Mouse (Mus musculus): ENCODE measurements around the gene Cd300ld3. TPM values are rescaled to one million over a fixed set of nuclear protein-coding genes. Genes with fewer than 3 reads are reported as not detected.
A peak's percentile ranks its signal among the peaks of the same experiment; 100 is the strongest.

Cd300ld3 gene
- not detected in 2 replicates for polyA plus RNA-seq (2015; fragmentation: Nextera tagmentation; extraction: Ambion mirVana)

DNA sequence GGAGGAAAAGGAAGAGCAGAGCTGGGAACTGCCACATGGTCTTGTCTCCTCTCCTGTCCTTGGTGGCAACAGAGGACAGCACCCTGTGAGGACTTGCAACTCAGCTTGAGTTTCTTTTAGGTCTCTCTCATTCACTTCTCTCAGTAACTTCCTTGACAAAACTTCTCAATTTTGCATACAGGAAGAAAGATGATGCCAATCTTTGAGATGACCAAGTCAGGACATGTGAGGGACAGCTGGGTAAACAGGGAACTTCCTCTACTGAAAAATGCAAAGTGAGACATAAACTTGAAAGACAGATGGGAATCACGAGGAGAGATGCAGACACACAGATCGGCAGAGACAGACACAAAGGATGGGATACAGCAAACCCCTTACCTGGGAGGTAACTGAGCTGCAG lies at the start of gene Cd300ld3:
TSS of gene Cd300ld3 (minus strand) at position 151 of the 400 bp plus-strand sequence.
- Histone ChIP-seq H3K27ac (no peak within 1 kb of the TSS), H3K4me3 (no peak within 1 kb of the TSS), H3K4me2 (no peak within 1 kb of the TSS), H3K36me3 (no peaks in the 10 kb centered on the region), H3K9ac (no peak within 1 kb of the TSS), H3K27me3 (no peaks in the 10 kb centered on the region), H3K4me1 (no peaks in the 10 kb centered on the region), H3K9me3 (no peaks in the 10 kb centered on the region)
- no peak for ATAC-seq (ENCODE audit: insufficient number of reproducible peaks, low FRiP score, low TSS enrichment, low read depth)
- 80% methylated on average over 2 of the region's 2 CpGs for WGBS

DNA sequence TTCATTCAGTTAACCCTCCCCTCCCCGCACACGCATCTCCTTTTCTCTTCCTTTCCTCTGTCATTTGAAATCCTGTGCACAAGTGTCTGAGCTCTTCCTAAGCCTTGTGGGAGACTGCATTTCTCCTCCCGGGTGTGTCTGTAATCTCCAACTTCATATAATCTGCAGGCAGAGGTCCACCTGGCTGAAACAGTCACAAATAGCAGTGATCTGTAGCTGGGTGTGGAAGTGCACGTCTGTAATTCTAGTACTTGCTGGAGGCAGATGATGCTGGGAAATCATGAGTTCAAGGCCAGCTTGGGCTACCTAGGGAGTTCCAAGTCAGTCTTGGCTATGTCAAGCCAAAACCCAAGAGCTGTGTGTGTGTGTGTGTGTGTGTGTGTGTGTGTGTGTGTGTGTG lies 43.9 kb upstream of the Cd300ld3 start:
- Histone ChIP-seq H3K36me3 (no peaks in the 10 kb centered on the region), H3K4me2 (no peak overlapping the region), H3K27ac (no peak overlapping the region), H3K4me3 (no peak overlapping the region), H3K9ac (no peak overlapping the region), H3K27me3 (peaks cover 33% of the 10 kb centered on the region), H3K9me3 (no peaks in the 10 kb centered on the region), H3K4me1 (peaks cover 6% of the 10 kb centered on the region)
- ATAC-seq (ENCODE audit: insufficient number of reproducible peaks, low FRiP score, low TSS enrichment, low read depth): no peak
- WGBS: 21% methylated on average over 4 of the region's 4 CpGs

DNA sequence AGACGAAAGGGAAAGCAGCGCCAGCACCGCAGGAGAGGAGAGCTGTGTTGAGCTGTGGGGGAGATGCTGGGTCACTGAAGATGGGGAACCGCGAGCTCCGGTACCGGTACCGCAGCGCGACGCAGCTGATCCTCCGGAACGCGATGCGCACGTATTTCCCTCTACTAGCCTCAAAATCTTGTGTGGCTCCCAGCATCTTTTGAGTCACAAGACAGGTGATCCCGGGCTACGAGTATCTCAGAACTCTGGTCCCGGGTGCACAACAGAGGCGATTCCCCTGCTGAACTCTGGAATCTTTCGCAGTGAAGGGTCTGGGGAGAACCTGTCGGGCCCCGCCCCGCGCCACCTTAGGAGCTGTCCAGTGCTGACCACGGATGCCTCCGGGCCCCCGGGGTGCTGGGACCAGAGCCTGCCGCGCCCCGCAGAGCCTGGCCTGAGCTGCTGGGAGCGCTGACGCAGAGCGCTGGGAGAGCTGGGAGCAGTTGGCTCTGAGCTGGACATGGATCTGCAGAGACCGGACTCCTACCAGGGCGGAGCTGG lies 43.2 kb upstream of the Cd300ld3 start, which contains the start of gene Rab37:
TSS of gene Rab37 (plus strand) at position 70 of the 540 bp plus-strand sequence.
- 3% methylated on average over 36 of the region's 36 CpGs for WGBS
- H3K4me3 ChIP-seq: 0 out of 2 replicates have a peak within 1 kb of the TSS, but pooled peaks have one; percentile 11
- H3K9ac ChIP-seq: no peak within 1 kb of the TSS
- peaks cover 33% of the 10 kb centered on the region for H3K27me3 ChIP-seq
- no peak within 1 kb of the TSS for H3K4me2 ChIP-seq
- H3K9me3 ChIP-seq: no peaks in the 10 kb centered on the region
- H3K27ac ChIP-seq: no peak within 1 kb of the TSS
- H3K36me3 ChIP-seq: no peaks in the 10 kb centered on the region
- no peak for ATAC-seq (ENCODE audit: insufficient number of reproducible peaks, low FRiP score, low TSS enrichment, low read depth)
- H3K4me1 ChIP-seq: peaks cover 6% of the 10 kb centered on the region

DNA sequence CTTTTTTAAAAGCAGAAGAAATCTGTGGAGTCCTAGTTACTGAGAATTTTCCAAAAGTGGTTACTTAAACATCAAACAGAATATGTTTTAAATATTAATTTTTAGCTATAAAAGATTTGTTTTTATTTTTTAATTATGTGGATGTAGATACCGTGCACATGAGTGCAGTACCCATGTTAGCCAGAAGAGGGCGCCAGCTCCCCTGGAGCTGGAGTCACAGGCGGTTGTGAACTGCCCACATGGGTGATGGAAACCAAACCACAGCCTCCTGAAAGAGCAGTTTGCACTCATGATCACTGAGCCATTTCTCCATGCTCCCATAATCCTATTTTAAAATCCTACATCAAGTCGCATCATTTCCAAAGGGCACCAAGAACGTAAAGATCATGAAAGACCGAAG lies 41.6 kb upstream of the Cd300ld3 start:
- Histone ChIP-seq H3K9me3 (no peaks in the 10 kb centered on the region), H3K27me3 (peaks cover 34% of the 10 kb centered on the region), H3K27ac (no peak overlapping the region), H3K36me3 (no peaks in the 10 kb centered on the region), H3K9ac (no peak overlapping the region), H3K4me1 (peaks cover 6% of the 10 kb centered on the region), H3K4me2 (no peak overlapping the region), H3K4me3 (no peak overlapping the region)
- no peak for ATAC-seq (ENCODE audit: insufficient number of reproducible peaks, low FRiP score, low TSS enrichment, low read depth)
- WGBS: 65% methylated on average over 6 of the region's 6 CpGs

DNA sequence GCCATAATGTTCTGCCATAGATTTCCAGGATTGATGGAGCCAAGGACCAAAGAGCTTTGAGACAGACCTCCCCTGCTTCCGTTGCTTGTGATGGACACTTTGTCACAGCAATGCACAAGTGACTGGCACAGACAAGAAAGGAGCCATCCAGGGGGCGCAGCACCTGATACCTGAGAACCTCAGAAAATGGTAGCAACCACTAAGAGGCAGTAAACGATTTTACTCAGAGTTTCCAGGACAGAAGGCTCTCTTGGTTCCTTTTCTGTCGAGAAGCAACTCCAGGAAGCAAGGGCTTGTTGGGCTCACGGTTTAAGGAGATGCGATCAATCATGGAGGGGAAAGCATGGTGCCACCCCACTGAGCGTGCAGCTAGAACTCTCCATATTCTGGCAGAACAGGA lies 38.0 kb upstream of the Cd300ld3 start:
- no peak for ATAC-seq (ENCODE audit: insufficient number of reproducible peaks, low FRiP score, low TSS enrichment, low read depth)
- Histone ChIP-seq H3K4me1 (0 out of 2 replicates have a peak, but pooled peaks cover 2% of the 10 kb centered on the region), H3K27me3 (peaks cover 30% of the 10 kb centered on the region), H3K4me2 (no peak overlapping the region), H3K27ac (no peak overlapping the region), H3K36me3 (no peaks in the 10 kb centered on the region), H3K9ac (no peak overlapping the region), H3K9me3 (no peaks in the 10 kb centered on the region), H3K4me3 (no peak overlapping the region)
- 55% methylated on average over 7 of the region's 7 CpGs for WGBS

DNA sequence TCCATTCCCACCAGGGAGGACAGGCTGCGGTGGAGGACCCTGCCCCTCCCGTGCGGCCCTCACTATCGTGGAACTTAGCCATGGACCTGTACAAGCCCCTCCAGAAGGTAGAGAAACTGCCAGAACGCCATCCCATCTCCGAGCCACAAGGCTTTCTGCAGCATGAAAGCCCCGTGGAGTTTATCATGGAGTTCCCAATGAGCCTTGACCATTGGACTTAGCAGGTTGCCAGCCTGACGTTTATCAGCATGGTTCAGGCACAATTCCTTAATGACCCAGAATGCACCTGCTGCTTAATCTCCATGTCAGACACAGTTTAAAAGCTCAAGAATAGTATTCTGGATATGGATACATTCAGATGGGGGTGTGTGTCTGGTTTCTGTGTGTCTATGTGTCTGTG lies 36.9 kb upstream of the Cd300ld3 start:
- no peak overlapping the region for H3K4me3 ChIP-seq
- H3K4me2 ChIP-seq: no peak overlapping the region
- ATAC-seq (ENCODE audit: insufficient number of reproducible peaks, low FRiP score, low TSS enrichment, low read depth): no peak
- 0 out of 2 replicates have a peak, but pooled peaks cover 2% of the 10 kb centered on the region for H3K4me1 ChIP-seq
- H3K27ac ChIP-seq: no peak overlapping the region
- H3K9me3 ChIP-seq: no peaks in the 10 kb centered on the region
- H3K36me3 ChIP-seq: no peaks in the 10 kb centered on the region
- 69% methylated on average over 8 of the region's 8 CpGs for WGBS
- H3K9ac ChIP-seq: no peak overlapping the region
- peaks cover 18% of the 10 kb centered on the region for H3K27me3 ChIP-seq

DNA sequence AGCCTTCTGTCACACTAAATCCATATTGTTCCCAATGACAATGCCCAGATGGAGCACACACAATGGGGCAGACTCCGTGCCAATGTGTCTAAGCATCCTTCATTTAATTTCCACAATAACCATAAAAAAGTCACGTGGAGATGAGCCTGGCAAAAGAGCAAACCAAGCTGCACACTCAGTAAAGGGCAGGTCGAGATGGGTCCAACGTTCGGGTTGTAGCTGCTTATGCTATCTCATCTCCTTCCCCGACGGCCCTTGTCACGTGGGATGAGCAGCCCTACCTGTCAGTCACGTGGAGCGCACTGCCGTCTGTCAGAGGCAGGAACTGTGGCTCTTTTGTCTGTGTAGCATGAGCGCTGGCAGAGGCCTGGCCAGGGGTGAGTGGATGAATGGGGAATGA lies 36.4 kb upstream of the Cd300ld3 start:
- Histone ChIP-seq H3K4me1 (0 out of 2 replicates have a peak, but pooled peaks cover 2% of the 10 kb centered on the region), H3K9ac (no peak overlapping the region), H3K4me3 (no peak overlapping the region), H3K4me2 (no peak overlapping the region), H3K27me3 (peaks cover 16% of the 10 kb centered on the region), H3K36me3 (no peaks in the 10 kb centered on the region), H3K9me3 (no peaks in the 10 kb centered on the region), H3K27ac (no peak overlapping the region)
- 48% methylated on average over 12 of the region's 12 CpGs for WGBS
- no peak for ATAC-seq (ENCODE audit: insufficient number of reproducible peaks, low FRiP score, low TSS enrichment, low read depth)

DNA sequence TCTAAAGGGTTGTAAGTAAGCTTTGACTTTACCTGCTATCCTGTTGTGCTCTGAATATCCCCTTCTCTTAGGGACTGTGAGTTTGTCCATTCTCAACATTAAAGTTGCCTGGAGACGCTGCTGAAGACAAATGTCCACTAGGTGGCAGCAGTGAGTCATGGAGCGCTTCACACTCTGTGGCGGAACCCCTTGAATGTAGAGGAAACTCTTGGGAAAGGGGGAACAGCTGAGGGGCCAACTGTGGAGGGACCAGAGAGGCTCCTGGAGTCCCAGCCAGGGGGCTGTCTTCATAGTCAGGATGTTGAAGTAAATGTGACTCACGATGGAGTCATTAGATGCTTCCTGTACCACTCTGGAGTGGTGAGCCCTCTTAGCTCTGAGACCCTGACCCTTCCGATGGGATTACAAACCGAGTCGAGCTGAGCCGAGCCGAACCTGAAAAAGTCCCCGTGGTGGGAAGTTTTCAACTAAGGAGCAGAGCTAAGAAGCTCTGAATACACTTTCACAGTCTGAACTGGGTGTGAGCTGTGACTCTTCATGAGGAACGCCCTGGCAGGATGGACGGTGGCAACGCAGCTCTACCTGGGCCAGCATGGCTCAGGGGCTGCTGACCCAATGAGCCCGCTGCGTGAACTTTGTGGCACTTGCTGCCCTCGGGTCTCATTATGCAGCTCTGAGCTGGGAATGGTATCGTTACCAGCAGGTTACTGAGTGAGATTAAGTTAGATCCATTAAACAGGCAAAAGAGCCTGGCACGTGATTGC lies 35.3 kb upstream of the Cd300ld3 start:
- H3K4me3 ChIP-seq: no peak overlapping the region
- H3K4me2 ChIP-seq: no peak overlapping the region
- no peak overlapping the region for H3K9ac ChIP-seq
- ATAC-seq (ENCODE audit: insufficient number of reproducible peaks, low FRiP score, low TSS enrichment, low read depth): no peak
- H3K9me3 ChIP-seq: no peaks in the 10 kb centered on the region
- no peaks in the 10 kb centered on the region for H3K36me3 ChIP-seq
- no peak overlapping the region for H3K27ac ChIP-seq
- peaks cover 16% of the 10 kb centered on the region for H3K27me3 ChIP-seq
- 0 out of 2 replicates have a peak, but pooled peaks cover 2% of the 10 kb centered on the region for H3K4me1 ChIP-seq
- 46% methylated on average over 18 of the region's 18 CpGs for WGBS

DNA sequence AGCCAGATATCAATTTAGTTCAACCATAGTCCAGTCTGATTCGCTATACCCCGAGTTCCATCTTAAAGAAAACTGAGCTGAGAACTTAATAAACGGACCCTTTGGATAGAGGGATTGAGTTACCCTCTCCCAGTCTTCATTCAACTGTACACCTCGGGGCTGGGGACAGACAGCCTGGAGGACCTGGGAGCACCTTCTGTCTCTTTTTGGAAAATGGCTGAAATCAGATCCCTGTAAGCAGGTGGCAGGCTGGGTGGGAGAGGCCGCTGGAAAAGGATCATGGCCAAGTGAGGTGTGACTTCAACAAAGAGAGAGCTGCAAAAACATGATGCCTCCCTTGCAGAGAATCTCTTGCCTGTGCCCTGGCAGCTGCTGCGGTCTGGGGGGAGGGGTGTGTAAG lies 34.0 kb upstream of the Cd300ld3 start:
- H3K4me3 ChIP-seq: no peak overlapping the region
- no peak overlapping the region for H3K9ac ChIP-seq
- H3K36me3 ChIP-seq: no peaks in the 10 kb centered on the region
- no peak for ATAC-seq (ENCODE audit: insufficient number of reproducible peaks, low FRiP score, low TSS enrichment, low read depth)
- 0 out of 2 replicates have a peak, but pooled peaks cover 2% of the 10 kb centered on the region for H3K4me1 ChIP-seq
- peaks cover 16% of the 10 kb centered on the region for H3K27me3 ChIP-seq
- H3K27ac ChIP-seq: no peak overlapping the region
- WGBS: 69% methylated on average over 6 of the region's 6 CpGs
- H3K4me2 ChIP-seq: no peak overlapping the region
- H3K9me3 ChIP-seq: no peaks in the 10 kb centered on the region

DNA sequence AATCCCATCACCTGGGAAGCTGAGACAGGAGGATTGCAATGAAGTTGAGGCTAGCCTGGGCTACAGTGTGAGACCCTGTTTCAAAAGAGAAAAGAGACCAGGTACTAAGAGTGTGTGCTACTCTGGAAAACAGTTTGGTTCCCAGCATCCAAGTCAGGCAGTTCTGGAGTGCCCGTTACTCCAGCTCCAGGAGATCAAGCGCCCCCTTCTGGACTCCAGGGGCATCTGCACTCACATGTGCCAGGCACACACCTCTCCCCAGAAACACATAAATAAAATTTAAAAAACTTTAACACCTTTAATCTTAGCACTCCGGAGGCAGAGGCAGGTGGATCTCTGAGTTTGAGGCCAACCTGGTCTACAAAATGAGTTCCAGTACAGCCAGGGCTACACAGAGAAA lies 33.2 kb upstream of the Cd300ld3 start:
- no peak overlapping the region for H3K4me3 ChIP-seq
- H3K4me2 ChIP-seq: no peak overlapping the region
- no peak overlapping the region for H3K27ac ChIP-seq
- peaks cover 16% of the 10 kb centered on the region for H3K27me3 ChIP-seq
- H3K9me3 ChIP-seq: no peaks in the 10 kb centered on the region
- no peak for ATAC-seq (ENCODE audit: insufficient number of reproducible peaks, low FRiP score, low TSS enrichment, low read depth)
- H3K9ac ChIP-seq: no peak overlapping the region
- 0 out of 2 replicates have a peak, but pooled peaks cover 2% of the 10 kb centered on the region for H3K4me1 ChIP-seq
- H3K36me3 ChIP-seq: no peaks in the 10 kb centered on the region
- 64% methylated on average over 3 of the region's 3 CpGs for WGBS

DNA sequence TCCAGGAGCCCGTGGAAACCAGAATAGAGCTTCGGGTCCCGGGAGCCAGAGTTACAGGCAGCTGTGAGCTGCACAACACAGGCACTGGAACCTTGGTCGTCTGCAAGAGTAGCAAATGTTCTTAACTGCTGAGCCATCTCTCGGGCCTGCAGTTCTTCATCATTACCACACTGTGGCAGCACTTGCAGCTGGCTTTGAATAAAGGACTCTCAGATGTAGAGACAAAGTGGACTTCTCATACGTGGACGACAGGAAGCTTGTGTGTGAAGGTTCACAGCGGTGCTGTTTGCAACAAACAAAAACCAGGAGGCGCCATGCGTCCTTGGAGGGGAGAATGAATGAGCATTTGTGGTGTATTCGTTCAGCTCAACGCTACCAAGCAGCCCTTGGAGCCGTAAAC lies 32.7 kb upstream of the Cd300ld3 start:
- Histone ChIP-seq H3K4me1 (0 out of 2 replicates have a peak, but pooled peaks cover 2% of the 10 kb centered on the region), H3K27ac (no peak overlapping the region), H3K36me3 (no peaks in the 10 kb centered on the region), H3K4me3 (no peak overlapping the region), H3K27me3 (peaks cover 16% of the 10 kb centered on the region), H3K4me2 (no peak overlapping the region), H3K9me3 (no peaks in the 10 kb centered on the region), H3K9ac (no peak overlapping the region)
- ATAC-seq (ENCODE audit: insufficient number of reproducible peaks, low FRiP score, low TSS enrichment, low read depth): no peak
- WGBS: 32% methylated on average over 13 of the region's 13 CpGs

DNA sequence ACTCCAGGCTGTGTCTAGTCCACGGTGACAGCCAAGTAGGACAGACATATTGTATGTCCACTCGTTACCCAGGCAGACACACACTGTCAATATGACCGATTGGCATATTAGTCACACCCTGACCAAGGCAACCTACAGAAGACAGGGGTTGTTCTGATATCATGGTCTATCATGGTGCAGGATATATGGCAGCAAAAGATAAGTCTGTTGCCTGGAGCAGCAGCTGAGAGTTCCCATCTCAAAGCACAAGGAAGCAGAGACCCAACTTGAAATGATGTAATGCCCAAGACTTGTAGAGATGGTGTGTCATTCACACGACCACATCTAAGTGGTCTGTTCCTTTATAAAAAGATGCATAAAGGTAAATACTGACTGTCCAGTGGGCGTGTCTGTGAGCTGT lies 30.5 kb upstream of the Cd300ld3 start:
- H3K27me3 ChIP-seq: peaks cover 3% of the 10 kb centered on the region; the same call in 1 of the 2 replicates
- H3K9me3 ChIP-seq: no peaks in the 10 kb centered on the region
- ATAC-seq (ENCODE audit: insufficient number of reproducible peaks, low FRiP score, low TSS enrichment, low read depth): no peak
- WGBS: 83% methylated on average over 5 of the region's 5 CpGs
- H3K4me3 ChIP-seq: no peak overlapping the region
- 0 out of 2 replicates have a peak, but pooled peaks cover 2% of the 10 kb centered on the region for H3K4me1 ChIP-seq
- no peak overlapping the region for H3K27ac ChIP-seq
- no peak overlapping the region for H3K4me2 ChIP-seq
- no peaks in the 10 kb centered on the region for H3K36me3 ChIP-seq
- H3K9ac ChIP-seq: no peak overlapping the region
